Mouse (Mus musculus) activated CD4-positive, CD25-positive, alpha-beta regulatory T cell, adult 4 months (primary cell): ENCODE measurements around the gene Zdhhc7. TPM values are rescaled to one million over a fixed set of nuclear protein-coding genes. Genes with fewer than 3 reads are reported as not detected.

ENCODE experiments used
- ATAC-seq: one replicate; pipeline ENCODE4 v1.8.0; 2017
- polyA plus RNA-seq, 2 experiments: library from polyadenylated mRNA; unstranded; fragments of 100-300 nt; shearing (Covaris generic); gene quantifications; one replicate each; pipeline ENCODE4 v1.2.1; 2017

Gene Zdhhc7
- polyA plus RNA-seq, 2 experiments from 2014 or later, result 4.9 to 5.5 TPM

GRCm38 (mm10) chr8:120067936-120068668 is 33.2 kb downstream of the Zdhhc7 start:
- ATAC-seq, result peak; percentile 74

- no peak for ATAC-seq
Observed at GRCm38 (mm10) chr8:120066226-120066625, 35.1 kb downstream of the Zdhhc7 start.

- no peak for ATAC-seq
Observed at GRCm38 (mm10) chr8:120065611-120066010, 35.7 kb downstream of the Zdhhc7 start.

GRCm38 (mm10) chr8:120063326-120063725 is 38.0 kb downstream of the Zdhhc7 start:
- ATAC-seq, result peak; percentile 69

- ATAC-seq, result no peak
Observed at GRCm38 (mm10) chr8:120062742-120063141, 38.5 kb downstream of the Zdhhc7 start.

GRCm38 (mm10) chr8:120057078-120057477 is 44.2 kb downstream of the Zdhhc7 start:
- ATAC-seq, result no peak

GRCm38 (mm10) chr8:120054833-120055232 is 46.4 kb downstream of the Zdhhc7 start:
- ATAC-seq, result no peak

GRCm38 (mm10) chr8:120052318-120052717 is 49.0 kb downstream of the Zdhhc7 start:
- ATAC-seq, result no peak

GRCm38 (mm10) chr8:120051908-120052307 is 49.4 kb downstream of the Zdhhc7 start:
- no peak for ATAC-seq

GRCm38 (mm10) chr8:120051006-120051405 is 50.3 kb downstream of the Zdhhc7 start:
- peak; percentile 67 for ATAC-seq

GRCm38 (mm10) chr8:120050376-120050775 is 50.9 kb downstream of the Zdhhc7 start:
- ATAC-seq, result no peak

GRCm38 (mm10) chr8:120049949-120050348 is 51.3 kb downstream of the Zdhhc7 start:
- ATAC-seq, result peak; percentile 55

GRCm38 (mm10) chr8:120046258-120047020 is 54.8 kb downstream of the Zdhhc7 start:
- ATAC-seq, result no peak

GRCm38 (mm10) chr8:120045471-120045870 is 55.8 kb downstream of the Zdhhc7 start:
- ATAC-seq, result no peak

GRCm38 (mm10) chr8:120044907-120045306 is 56.4 kb downstream of the Zdhhc7 start:
- ATAC-seq, result no peak

- no peak for ATAC-seq
Observed at GRCm38 (mm10) chr8:120042542-120043312, 58.6 kb downstream of the Zdhhc7 start.

GRCm38 (mm10) chr8:120040861-120041260 is 60.4 kb downstream of the Zdhhc7 start:
- no peak for ATAC-seq

GRCm38 (mm10) chr8:120039313-120039919 is 61.9 kb downstream of the Zdhhc7 start:
- no peak for ATAC-seq

- ATAC-seq, result no peak
Observed at GRCm38 (mm10) chr8:120038741-120039140, 62.5 kb downstream of the Zdhhc7 start.

GRCm38 (mm10) chr8:120037611-120038010 is 63.7 kb downstream of the Zdhhc7 start:
- no peak for ATAC-seq

- ATAC-seq, result no peak
Observed at GRCm38 (mm10) chr8:120037199-120037598, 64.1 kb downstream of the Zdhhc7 start.

- no peak for ATAC-seq
Observed at GRCm38 (mm10) chr8:120036578-120036977, 64.7 kb downstream of the Zdhhc7 start.

GRCm38 (mm10) chr8:120036111-120036510 is 65.2 kb downstream of the Zdhhc7 start:
- ATAC-seq, result no peak
